Mouse (Mus musculus) CD4-positive, CD25-positive, alpha-beta regulatory T cell, adult 2 months (primary cell): ENCODE measurements around the gene Cyb5d2.
"Not testable (repeated sequence)": the region's sequence is repeated elsewhere in the genome, so short reads cannot be mapped to it uniquely, and the experiment has no call there.

Source experiments
- DNase-seq: peaks from one replicate; pipeline ENCODE4 v3.0.0-alpha.2; 2012; ENCODE audit warnings: low read depth, low spot score

Gene Cyb5d2

GRCm38 (mm10) chr11:72778957-72779356 lies 17.0 kb downstream of the Cyb5d2 start:
- no peak for DNase-seq

GRCm38 (mm10) chr11:72772611-72773010 lies 23.3 kb downstream of the Cyb5d2 start:
- DNase-seq: not testable (repeated sequence)

- no peak for DNase-seq
Observed at GRCm38 (mm10) chr11:72771461-72771860, 24.5 kb downstream of the Cyb5d2 start.

GRCm38 (mm10) chr11:72770816-72771215 lies 25.1 kb downstream of the Cyb5d2 start:
- DNase-seq: no peak

GRCm38 (mm10) chr11:72770324-72770723 lies 25.6 kb downstream of the Cyb5d2 start:
- no peak for DNase-seq

GRCm38 (mm10) chr11:72769061-72769460 lies 26.9 kb downstream of the Cyb5d2 start:
- no peak for DNase-seq

GRCm38 (mm10) chr11:72767716-72768115 lies 28.2 kb downstream of the Cyb5d2 start:
- no peak for DNase-seq

GRCm38 (mm10) chr11:72764270-72764669 lies 31.7 kb downstream of the Cyb5d2 start:
- no peak for DNase-seq

GRCm38 (mm10) chr11:72760781-72761180 lies 35.2 kb downstream of the Cyb5d2 start:
- DNase-seq: no peak

- DNase-seq: no peak
Observed at GRCm38 (mm10) chr11:72759581-72759980, 36.4 kb downstream of the Cyb5d2 start.

GRCm38 (mm10) chr11:72758316-72758715 lies 37.6 kb downstream of the Cyb5d2 start:
- no peak for DNase-seq

GRCm38 (mm10) chr11:72751956-72752355 lies 44.0 kb downstream of the Cyb5d2 start:
- DNase-seq: no peak

- no peak for DNase-seq
Observed at GRCm38 (mm10) chr11:72739048-72739447, 56.9 kb downstream of the Cyb5d2 start.

GRCm38 (mm10) chr11:72737517-72737916 lies 58.4 kb downstream of the Cyb5d2 start:
- DNase-seq: peak; percentile 66

- DNase-seq: no peak
Observed at GRCm38 (mm10) chr11:72736320-72736719, 59.6 kb downstream of the Cyb5d2 start.

GRCm38 (mm10) chr11:72735519-72735860 lies 60.5 kb downstream of the Cyb5d2 start:
- DNase-seq: no peak

- peak; percentile 8 for DNase-seq
Observed at GRCm38 (mm10) chr11:72734840-72735518, 61.0 kb downstream of the Cyb5d2 start.

- no peak for DNase-seq
Observed at GRCm38 (mm10) chr11:72733736-72734135, 62.2 kb downstream of the Cyb5d2 start.
